Mouse (Mus musculus): ENCODE measurements around the gene Lrrc30. TPM values are rescaled to one million over a fixed set of nuclear protein-coding genes. Genes with fewer than 3 reads are reported as not detected.

The Lrrc30 gene
- polyA plus RNA-seq, 1 experiment from 2014 or later, result not detected

Other genes with a start within 250 kb of the Lrrc30 start
- gene Lama1, start 64.5 kb upstream of the Lrrc30 start, polyA plus RNA-seq (2014; fragmentation: Nextera tagmentation; extraction: Ambion mirVana), result 9.7 and 10.4 TPM in 2 replicates